Mouse (Mus musculus) heart, postnatal 14 days (tissue): ENCODE measurements around the gene Nr1h2. TPM values are rescaled to one million over a fixed set of nuclear protein-coding genes. Genes with fewer than 3 reads are reported as not detected.

ENCODE experiments used
- DNase-seq, 2 experiments: peaks; one replicate each; pipeline ENCODE4 v3.0.0; 2021 to 2022
- intact Hi-C: fragments of 180-260 bp; cut with DNase I; formaldehyde crosslinking; loops from one replicate; pipeline ENCODE4 v1.15.1; 2025
- total RNA-seq, 2 experiments: library from RNA; stranded (reverse); gene quantifications; 2 replicates each; pipeline ENCODE4 v1.2.3; 2021

Gene Nr1h2
- total RNA-seq, 2 experiments from 2014 or later, result 49.1 to 53.5 TPM

- peak; percentile 17 to 47 for DNase-seq
- intact Hi-C loops, result no loop called here
These were observed 33.2 kb upstream of the Nr1h2 start for GRCm38 (mm10) chr7:44586930-44587329.

- intact Hi-C loops, result no loop called here
- no peak for DNase-seq
These were observed 32.8 kb upstream of the Nr1h2 start for GRCm38 (mm10) chr7:44586518-44586917.

- no peak for DNase-seq
- intact Hi-C loops, result no loop called here
These were observed 31.9 kb upstream of the Nr1h2 start for GRCm38 (mm10) chr7:44585606-44586005.

- intact Hi-C loops, result no loop called here
These were observed 31.2 kb upstream of the Nr1h2 start for GRCm38 (mm10) chr7:44584921-44585320.

GRCm38 (mm10) chr7:44584265-44584804 lies 30.6 kb upstream of the Nr1h2 start:
- DNase-seq, result no peak
- intact Hi-C loops, result no loop called here

More at GRCm38 (mm10) chr7:44584921-44585320, 31.2 kb upstream of the Nr1h2 start:
- DNase-seq, result no peak

GRCm38 (mm10) chr7:44583146-44583545 lies 29.4 kb upstream of the Nr1h2 start:
- intact Hi-C loops, result no loop called here
- DNase-seq, result no peak

GRCm38 (mm10) chr7:44582709-44583108 lies 29.0 kb upstream of the Nr1h2 start:
- intact Hi-C loops, result no loop called here
- no peak for DNase-seq

GRCm38 (mm10) chr7:44581637-44582036 lies 27.9 kb upstream of the Nr1h2 start:
- intact Hi-C loops, result no loop called here
- no peak for DNase-seq

- intact Hi-C loops, result no loop called here
- DNase-seq, result no peak
These were observed 22.6 kb upstream of the Nr1h2 start for GRCm38 (mm10) chr7:44576333-44576844.

- no peak for DNase-seq
- intact Hi-C loops, result no loop called here
These were observed 19.3 kb upstream of the Nr1h2 start for GRCm38 (mm10) chr7:44572956-44573484.

- DNase-seq, result no peak
- intact Hi-C loops, result no loop called here
These were observed 18.5 kb upstream of the Nr1h2 start, which contains the start of gene Napsa for GRCm38 (mm10) chr7:44572213-44572701. Gene Napsa, plus strand, starts transcription at chr7:44572380.

- DNase-seq, result no peak
- intact Hi-C loops, result no loop called here
These were observed 18.1 kb upstream of the Nr1h2 start for GRCm38 (mm10) chr7:44571811-44572210.

GRCm38 (mm10) chr7:44570989-44571388 lies 17.2 kb upstream of the Nr1h2 start:
- no peak for DNase-seq
- intact Hi-C loops, result no loop called here

GRCm38 (mm10) chr7:44568803-44569202 lies 15.1 kb upstream of the Nr1h2 start:
- intact Hi-C loops, result no loop called here
- DNase-seq, result no peak

- intact Hi-C loops, result no loop called here
- DNase-seq, result no peak
These were observed 11.7 kb upstream of the Nr1h2 start for GRCm38 (mm10) chr7:44565414-44565813.

- DNase-seq, result no peak
- intact Hi-C loops, result no loop called here
These were observed 10.7 kb upstream of the Nr1h2 start for GRCm38 (mm10) chr7:44564486-44564885.

- intact Hi-C loops, result no loop called here
- no peak for DNase-seq
These were observed 9.5 kb upstream of the Nr1h2 start for GRCm38 (mm10) chr7:44563284-44563683.

- DNase-seq, result peak; percentile 80 to 84
- intact Hi-C loops, result loop anchor here (2.0 kb wide), 3 partner anchors 30 to 56 kb away; partner anchors contain the start of gene Kcnc3
These were observed 7.0 kb upstream of the Nr1h2 start for GRCm38 (mm10) chr7:44560435-44561400.

- DNase-seq, result no peak
- intact Hi-C loops, result loop anchor here (10.0 kb wide), 2 partner anchors 183 to 293 kb away; partner anchors contain the start of gene Gm15517
These were observed 3.9 kb upstream of the Nr1h2 start for GRCm38 (mm10) chr7:44557629-44558028.

- intact Hi-C loops, result loop anchor here (10.0 kb wide), 2 partner anchors 178 to 288 kb away; partner anchors contain the start of gene Gm15517
- peak; percentile 68 to 84 for DNase-seq
These were observed 471 bp downstream of the Nr1h2 start for GRCm38 (mm10) chr7:44553196-44553764.
